Mouse (Mus musculus): ENCODE measurements around the gene Eva1c. TPM values are rescaled to one million over a fixed set of nuclear protein-coding genes. Genes with fewer than 3 reads are reported as not detected.

The Eva1c gene
- 2.5 and 3.2 TPM in 2 replicates for polyA plus RNA-seq (2015; fragmentation: Nextera tagmentation; extraction: Ambion mirVana)

- H3K9me3 ChIP-seq, result no peaks in the 10 kb centered on the region
- no peak within 1 kb of the TSS for H3K27ac ChIP-seq
- H3K4me1 ChIP-seq (replicated peaks), result peaks cover 20% of the 10 kb centered on the region
- H3K4me2 ChIP-seq, result no peak within 1 kb of the TSS
- no peak for ATAC-seq (ENCODE audit: low FRiP score)
- no peaks in the 10 kb centered on the region for H3K36me3 ChIP-seq
- WGBS, result 66% methylated on average over 7 of the region's 7 CpGs
- H3K4me3 ChIP-seq, result no peak within 1 kb of the TSS
- H3K27me3 ChIP-seq, result peaks cover 42% of the 10 kb centered on the region
- H3K9ac ChIP-seq, result no peak within 1 kb of the TSS
Observed at GRCm38 (mm10) chr16:90826457-90826856, at the start of gene Eva1c. Gene Eva1c (plus strand): TSS chr16:90826719.

- Histone ChIP-seq H3K27me3 (no peaks in the 10 kb centered on the region), H3K27ac (no peak overlapping the region), H3K9ac (no peak overlapping the region), H3K4me3 (no peak overlapping the region), H3K4me2 (no peak overlapping the region), H3K36me3 (peaks cover 98% of the 10 kb centered on the region), H3K9me3 (no peaks in the 10 kb centered on the region), H3K4me1 (replicated peaks) (no peaks in the 10 kb centered on the region)
- 85% methylated on average over 11 of the region's 11 CpGs for WGBS
- peak; percentile 57; the same call in 1 of the 2 replicates for ATAC-seq (ENCODE audit: low FRiP score)
Observed at GRCm38 (mm10) chr16:90779783-90780182, 46.7 kb upstream of the Eva1c start.

- H3K4me2 ChIP-seq, result no peak overlapping the region
- no peaks in the 10 kb centered on the region for H3K27me3 ChIP-seq
- H3K9ac ChIP-seq, result no peak overlapping the region
- ATAC-seq (ENCODE audit: low FRiP score), result no peak
- no peaks in the 10 kb centered on the region for H3K9me3 ChIP-seq
- H3K27ac ChIP-seq, result no peak overlapping the region
- no peak overlapping the region for H3K4me3 ChIP-seq
- peaks cover 96% of the 10 kb centered on the region for H3K36me3 ChIP-seq
- WGBS, result 95% methylated on average over 11 of the region's 11 CpGs
- no peaks in the 10 kb centered on the region for H3K4me1 ChIP-seq (replicated peaks)
Observed at GRCm38 (mm10) chr16:90783302-90783701, 43.2 kb upstream of the Eva1c start.

GRCm38 (mm10) chr16:90785257-90785656 lies 41.3 kb upstream of the Eva1c start:
- H3K9me3 ChIP-seq, result no peaks in the 10 kb centered on the region
- no peak for ATAC-seq (ENCODE audit: low FRiP score)
- H3K27ac ChIP-seq, result no peak overlapping the region
- H3K36me3 ChIP-seq, result peaks cover 96% of the 10 kb centered on the region
- H3K4me3 ChIP-seq, result no peak overlapping the region
- no peak overlapping the region for H3K4me2 ChIP-seq
- no peaks in the 10 kb centered on the region for H3K4me1 ChIP-seq (replicated peaks)
- 96% methylated on average over 4 of the region's 4 CpGs for WGBS
- H3K9ac ChIP-seq, result no peak overlapping the region
- H3K27me3 ChIP-seq, result no peaks in the 10 kb centered on the region

GRCm38 (mm10) chr16:90788580-90788979 lies 37.9 kb upstream of the Eva1c start:
- Histone ChIP-seq H3K9ac (no peak overlapping the region), H3K36me3 (peaks cover 98% of the 10 kb centered on the region), H3K27ac (no peak overlapping the region), H3K4me2 (no peak overlapping the region), H3K9me3 (no peaks in the 10 kb centered on the region), H3K27me3 (no peaks in the 10 kb centered on the region), H3K4me1 (replicated peaks) (no peaks in the 10 kb centered on the region), H3K4me3 (no peak overlapping the region)
- no peak for ATAC-seq (ENCODE audit: low FRiP score)
- 93% methylated on average over 6 of the region's 6 CpGs for WGBS

- Histone ChIP-seq H3K27me3 (no peaks in the 10 kb centered on the region), H3K4me3 (no peak overlapping the region), H3K9me3 (no peaks in the 10 kb centered on the region), H3K27ac (no peak overlapping the region), H3K36me3 (peaks cover 99% of the 10 kb centered on the region), H3K4me2 (no peak overlapping the region), H3K4me1 (replicated peaks) (no peaks in the 10 kb centered on the region), H3K9ac (no peak overlapping the region)
- WGBS, result 95% methylated on average over 6 of the region's 6 CpGs
- ATAC-seq (ENCODE audit: low FRiP score), result no peak
Observed at GRCm38 (mm10) chr16:90790946-90791345, 35.6 kb upstream of the Eva1c start.

- H3K4me2 ChIP-seq, result no peak overlapping the region
- no peak for ATAC-seq (ENCODE audit: low FRiP score)
- no peak overlapping the region for H3K27ac ChIP-seq
- no peaks in the 10 kb centered on the region for H3K4me1 ChIP-seq (replicated peaks)
- H3K27me3 ChIP-seq, result no peaks in the 10 kb centered on the region
- WGBS, result 94% methylated on average over 5 of the region's 5 CpGs
- no peak overlapping the region for H3K9ac ChIP-seq
- no peak overlapping the region for H3K4me3 ChIP-seq
- peaks cover 99% of the 10 kb centered on the region for H3K36me3 ChIP-seq
- H3K9me3 ChIP-seq, result no peaks in the 10 kb centered on the region
Observed at GRCm38 (mm10) chr16:90792066-90792465, 34.5 kb upstream of the Eva1c start.

GRCm38 (mm10) chr16:90792500-90792899 lies 34.0 kb upstream of the Eva1c start:
- H3K36me3 ChIP-seq, result peaks cover 99% of the 10 kb centered on the region
- WGBS, result 90% methylated on average over 3 of the region's 3 CpGs

GRCm38 (mm10) chr16:90794708-90795107 lies 31.8 kb upstream of the Eva1c start:
- Histone ChIP-seq H3K9me3 (no peaks in the 10 kb centered on the region), H3K4me2 (no peak overlapping the region), H3K36me3 (peaks cover 98% of the 10 kb centered on the region), H3K27ac (no peak overlapping the region), H3K4me1 (replicated peaks) (no peaks in the 10 kb centered on the region), H3K9ac (no peak overlapping the region), H3K4me3 (no peak overlapping the region), H3K27me3 (no peaks in the 10 kb centered on the region)
- ATAC-seq (ENCODE audit: low FRiP score), result no peak

More at GRCm38 (mm10) chr16:90792500-90792899, 34.0 kb upstream of the Eva1c start:
- no peaks in the 10 kb centered on the region for H3K4me1 ChIP-seq (replicated peaks)
- no peaks in the 10 kb centered on the region for H3K9me3 ChIP-seq
- no peak overlapping the region for H3K4me2 ChIP-seq
- no peak overlapping the region for H3K27ac ChIP-seq
- ATAC-seq (ENCODE audit: low FRiP score), result no peak
- no peak overlapping the region for H3K9ac ChIP-seq
- no peak overlapping the region for H3K4me3 ChIP-seq
- no peaks in the 10 kb centered on the region for H3K27me3 ChIP-seq

- Histone ChIP-seq H3K9ac (no peak overlapping the region), H3K4me3 (no peak overlapping the region), H3K4me1 (replicated peaks) (no peaks in the 10 kb centered on the region), H3K4me2 (no peak overlapping the region), H3K36me3 (peaks cover 92% of the 10 kb centered on the region), H3K27ac (no peak overlapping the region), H3K27me3 (no peaks in the 10 kb centered on the region), H3K9me3 (no peaks in the 10 kb centered on the region)
- ATAC-seq (ENCODE audit: low FRiP score), result no peak
- 90% methylated on average over 8 of the region's 8 CpGs for WGBS
Observed at GRCm38 (mm10) chr16:90798446-90798845, 28.1 kb upstream of the Eva1c start.

- H3K27ac ChIP-seq, result no peak overlapping the region
- H3K9ac ChIP-seq, result no peak overlapping the region
- H3K4me1 ChIP-seq (replicated peaks), result no peaks in the 10 kb centered on the region
- H3K4me3 ChIP-seq, result no peak overlapping the region
- no peaks in the 10 kb centered on the region for H3K27me3 ChIP-seq
- H3K4me2 ChIP-seq, result no peak overlapping the region
- WGBS, result 92% methylated on average over 5 of the region's 5 CpGs
- ATAC-seq (ENCODE audit: low FRiP score), result no peak
- no peaks in the 10 kb centered on the region for H3K9me3 ChIP-seq
- peaks cover 93% of the 10 kb centered on the region for H3K36me3 ChIP-seq
Observed at GRCm38 (mm10) chr16:90798848-90799247, 27.7 kb upstream of the Eva1c start.

- no peaks in the 10 kb centered on the region for H3K9me3 ChIP-seq
- H3K4me3 ChIP-seq, result no peak overlapping the region
- no peak overlapping the region for H3K4me2 ChIP-seq
- H3K9ac ChIP-seq, result no peak overlapping the region
- ATAC-seq (ENCODE audit: low FRiP score), result no peak
- H3K36me3 ChIP-seq, result peaks cover 93% of the 10 kb centered on the region
- H3K4me1 ChIP-seq (replicated peaks), result no peaks in the 10 kb centered on the region
- 87% methylated on average over 10 of the region's 10 CpGs for WGBS
- H3K27me3 ChIP-seq, result no peaks in the 10 kb centered on the region
- no peak overlapping the region for H3K27ac ChIP-seq
Observed at GRCm38 (mm10) chr16:90799840-90800239, 26.7 kb upstream of the Eva1c start.

- H3K4me1 ChIP-seq (replicated peaks), result no peaks in the 10 kb centered on the region
- 95% methylated on average over 5 of the region's 5 CpGs for WGBS
- no peak overlapping the region for H3K27ac ChIP-seq
- no peaks in the 10 kb centered on the region for H3K27me3 ChIP-seq
- no peak overlapping the region for H3K9ac ChIP-seq
- H3K4me3 ChIP-seq, result no peak overlapping the region
- no peak overlapping the region for H3K4me2 ChIP-seq
- H3K36me3 ChIP-seq, result peaks cover 87% of the 10 kb centered on the region
- no peaks in the 10 kb centered on the region for H3K9me3 ChIP-seq
- ATAC-seq (ENCODE audit: low FRiP score), result no peak
Observed at GRCm38 (mm10) chr16:90801251-90801650, 25.3 kb upstream of the Eva1c start.

All from hindbrain, embryonic 13.5 days (tissue).